Mouse (Mus musculus) heart, postnatal 0 days (tissue): ENCODE measurements at regions not wholly inside any gene's neighbourhood (a gene's known extent, or its start where the extent isn't known, plus 50 kb on each side); places are given as distances from the start of the nearest gene placed in this dataset.
A peak's percentile ranks its signal among the peaks of the same experiment; 100 is the strongest.

Source experiments
- ATAC-seq: fragments of 200-750 bp; cut with Nextera tagmentation; 2 replicates; pipeline ENCODE4 v1.8.0; 2017; ENCODE audit warnings: low read depth, moderate number of reproducible peaks, moderate library complexity; ENCODE audit not compliant: insufficient read depth
- DNase-seq: peaks from one replicate; pipeline ENCODE4 v3.0.0-alpha.2; 2016; ENCODE audit warnings: low spot score
- H3K27ac ChIP-seq: fragments of 300-500 bp; sonication (generic); 2 replicates; pipeline ENCODE4 v1.5.1; 2014; ENCODE audit warnings: low read depth, mild to moderate bottlenecking
- H3K27me3 ChIP-seq: fragments of 300-500 bp; sonication (generic); 2 replicates; pipeline ENCODE4 v1.6.1; 2014; ENCODE audit warnings: low read length, mixed read lengths; ENCODE audit not compliant: control insufficient read depth, insufficient read depth
- H3K36me3 ChIP-seq: fragments of 300-500 bp; sonication (generic); replicated peaks from 2 replicates; pipeline ENCODE4 v1.6.1; 2014; ENCODE audit warnings: low read length, mixed read lengths; ENCODE audit not compliant: control insufficient read depth, insufficient read depth
- H3K4me1 ChIP-seq: fragments of 300-500 bp; sonication (generic); 2 replicates; pipeline ENCODE4 v1.6.1; 2014; ENCODE audit warnings: antibody characterized with exemption; ENCODE audit not compliant: control insufficient read depth, insufficient read depth
- H3K4me2 ChIP-seq: fragments of 300-500 bp; sonication (generic); 2 replicates; pipeline ENCODE4 v1.6.1; 2014; ENCODE audit warnings: low read depth, mild to moderate bottlenecking, low read length, moderate library complexity
- H3K4me3 ChIP-seq: fragments of 300-500 bp; sonication (generic); 2 replicates; pipeline ENCODE4 v1.5.1; 2014; ENCODE audit warnings: low read depth, low read length
- H3K9ac ChIP-seq: fragments of 300-500 bp; sonication (generic); replicated peaks from 2 replicates; pipeline ENCODE4 v1.6.1; 2014; ENCODE audit warnings: low read depth, low read length, mixed read lengths
- H3K9me3 ChIP-seq: fragments of 300-500 bp; sonication (generic); replicated peaks from 2 replicates; pipeline ENCODE4 v1.6.1; 2016; ENCODE audit warnings: low read length; ENCODE audit not compliant: control insufficient read depth
- CTCF ChIP-seq: IDR thresholded peaks from 2 replicates; pipeline ENCODE4 v1.5.1; 2016; ENCODE audit warnings: antibody characterized with exemption, control low read depth, low read depth
- EP300 ChIP-seq: IDR thresholded peaks from 2 replicates; pipeline ENCODE4 v1.6.1; 2016; ENCODE audit warnings: antibody characterized with exemption, low read depth
- WGBS: fragments of 180-500 bp; shearing (Covaris S2); extraction: QIAGEN DNeasy Blood & Tissue Kit; methylation state at CpG from one replicate; pipeline ENCODE4 v1.1.7; 2014; 5-methylcytosine and 5-hydroxymethylcytosine counted together

DNA sequence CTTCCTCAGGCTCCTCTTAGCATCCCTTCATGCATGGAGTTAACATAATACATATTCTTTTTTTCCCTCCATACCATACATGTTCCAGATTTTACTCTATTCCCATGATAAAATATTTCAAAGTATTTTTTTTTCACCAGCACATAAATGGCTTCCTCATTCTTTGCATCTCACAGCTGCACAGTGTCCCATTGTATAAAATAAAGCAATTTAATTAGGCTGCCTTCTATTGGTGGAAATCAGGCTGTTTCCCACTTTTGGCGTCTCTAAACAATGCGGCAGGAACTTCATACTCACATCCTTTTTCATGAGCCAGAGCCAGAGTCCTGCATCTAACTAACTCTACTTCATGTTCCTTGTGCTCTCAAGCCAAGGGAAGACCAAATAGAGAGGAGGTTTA, 54.9 kb upstream of the Akap13 start:
- no peak for DNase-seq
- ATAC-seq: no peak
- H3K27ac ChIP-seq: 0 out of 2 replicates have a peak overlapping the region, but pooled peaks have one; percentile 79
- H3K27me3 ChIP-seq: no peaks in the 10 kb centered on the region
- H3K4me2 ChIP-seq: no peak overlapping the region
- no peaks in the 10 kb centered on the region for H3K9me3 ChIP-seq
- no peaks in the 10 kb centered on the region for H3K36me3 ChIP-seq
- H3K4me1 ChIP-seq: peaks cover 33% of the 10 kb centered on the region; the same call in 1 of the 2 replicates
- no peak overlapping the region for H3K9ac ChIP-seq
- 66% methylated on average over 2 of the region's 2 CpGs for WGBS
- no peak for TF ChIP-seq CTCF
- TF ChIP-seq EP300: no peak
- no peak overlapping the region for H3K4me3 ChIP-seq

DNA sequence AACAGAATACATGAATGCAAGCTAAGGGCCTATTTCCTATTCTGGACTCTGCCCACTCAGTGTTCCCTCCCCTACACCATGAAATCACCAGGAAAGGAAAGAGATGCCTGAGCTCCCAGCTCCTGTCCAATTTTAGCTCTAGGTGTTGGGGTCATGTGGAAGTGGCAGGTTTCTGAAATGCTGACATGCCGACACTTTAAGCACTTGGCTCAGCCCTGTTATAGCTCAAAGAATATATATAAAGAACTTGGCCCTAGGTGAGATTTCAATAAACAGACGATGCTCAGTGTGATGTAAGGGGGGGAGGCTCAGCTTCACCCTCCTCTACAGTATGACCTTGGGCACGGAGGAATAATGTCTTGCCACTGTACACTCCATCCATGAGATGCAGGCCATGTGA, 50.4 kb upstream of the Akap13 start:
- Histone ChIP-seq H3K9ac (no peak overlapping the region), H3K27ac (peak overlapping the region; percentile 76), H3K36me3 (no peaks in the 10 kb centered on the region), H3K27me3 (no peaks in the 10 kb centered on the region), H3K4me2 (no peak overlapping the region), H3K9me3 (no peaks in the 10 kb centered on the region), H3K4me3 (no peak overlapping the region), H3K4me1 (peaks cover 15% of the 10 kb centered on the region; the same call in 1 of the 2 replicates)
- DNase-seq (peak; percentile 81), ATAC-seq (peak; percentile 91)
- WGBS: 33% methylated on average over 3 of the region's 3 CpGs
- TF ChIP-seq EP300 (no peak), CTCF (no peak)
